Mouse (Mus musculus) C2C12 (cell line): ENCODE measurements around the gene Acsf2.

Experiments
- CEBPB ChIP-seq: IDR thresholded peaks from one replicate; pipeline ENCODE4 v1.6.1; 2011; ENCODE audit warnings: low read depth, mild to moderate bottlenecking, control low read depth, moderate library complexity
- CTCF ChIP-seq: IDR thresholded peaks from one replicate; pipeline ENCODE4 v1.5.1; 2011; ENCODE audit not compliant: control insufficient read depth, insufficient read depth, insufficient read length
- MAX ChIP-seq: IDR thresholded peaks from one replicate; pipeline ENCODE4 v1.6.1; 2011; ENCODE audit warnings: mild to moderate bottlenecking, control low read depth
- MYOD1 ChIP-seq: IDR thresholded peaks from one replicate; pipeline ENCODE4 v1.6.1; 2011; ENCODE audit warnings: low read depth; ENCODE audit not compliant: control insufficient read depth, insufficient read length
- MYOG ChIP-seq: IDR thresholded peaks from one replicate; pipeline ENCODE4 v1.6.1; 2011; ENCODE audit not compliant: control insufficient read depth, insufficient read length; ENCODE audit errors: extremely low read depth
- USF1 ChIP-seq: IDR thresholded peaks from one replicate; pipeline ENCODE4 v1.6.1; 2011; ENCODE audit warnings: low read depth, mild to moderate bottlenecking, control low read depth, moderate library complexity

GRCm38 (mm10) chr11:94526171-94526879 lies 75.3 kb downstream of the Acsf2 start:
- TF ChIP-seq CTCF = no peak
- no peak for TF ChIP-seq USF1
- no peak for TF ChIP-seq MAX
- TF ChIP-seq MYOD1 = no peak
- no peak for TF ChIP-seq CEBPB
- TF ChIP-seq MYOG = no peak
